ENCODE assay signal across 22 mouse cellular contexts in genomic region chr17:12213430-12213829, GRCm38 (mm10).
DNase-seq lines count a peak whose midpoint lies in the region; ATAC-seq lines count a peak whose summit lies in the region.
"Had no signal": no experiment of that assay in that cellular context is flagged by ENCODE, and none has a peak within 500 bp of the region (broad histone marks: within the 10 kb centered on the region; RNA-seq: fewer than 3 reads in every experiment).

No protein-coding gene starts in this region.

- DNase-seq in frontal cortex, postnatal 36 days (ENCODE audit: low spot score in 2 of 2), result no peak
- peak; percentile 62 for DNase-seq in right cerebral cortex, adult 18-20 months
- DNase-seq in right cerebral cortex, postnatal 25 days, result no peak
- DNase-seq in brain, adult 2 months (ENCODE audit: low read depth, low spot score), result peak; percentile 69
- no peak for DNase-seq in retina, embryonic 14.5 days (ENCODE audit: low spot score)
- DNase-seq: adrenal gland, adult 8-10 months; adrenal gland, postnatal 14 days; adrenal gland, postnatal 36 days; B cell, adult 2 months; cerebellum, adult 11 months; cerebellum, adult 18-20 months; cerebellum, adult 8-10 months; cerebellum, adult 9-11 months; cerebellum, postnatal 14 days; cerebellum, postnatal 36 days; embryo, embryonic 11 days had no signal

- ATAC-seq in frontal cortex, adult (ENCODE audit: low TSS enrichment), result peak; percentile 26
- ATAC-seq: activated CD4-positive, CD25-positive, alpha-beta regulatory T cell, adult 4 months; CD4-positive, CD25-positive, alpha-beta regulatory T cell, adult 4 months; forebrain, embryonic 14.5 days; forebrain, embryonic 16.5 days; Patski had no signal

Comparison
In these comparisons a context has a peak if more than half of its experiments do, and no peak if none do; other contexts are left out.
1. DNase-seq: peak in right cerebral cortex, adult 18-20 months (single experiment) and brain, adult 2 months (single experiment); none in frontal cortex, postnatal 36 days (0 of 2), right cerebral cortex, postnatal 25 days (single experiment) and retina, embryonic 14.5 days (single experiment).